Mouse (Mus musculus) brain, embryonic 14.5 days (tissue): ENCODE measurements at regions not wholly inside any gene's neighbourhood (a gene's known extent, or its start where the extent isn't known, plus 50 kb on each side); places are given as distances from the start of the nearest gene placed in this dataset.

ENCODE experiments used
- CTCF ChIP-seq: fragments of 200-500 bp; IDR thresholded peaks from 2 replicates; pipeline ENCODE4 v1.5.1; 2012; ENCODE audit warnings: inconsistent platforms, mild to moderate bottlenecking, moderate library complexity, borderline replicate concordance; ENCODE audit not compliant: insufficient read depth, insufficient read length; ENCODE audit errors: extremely low read depth
- POLR2A ChIP-seq: fragments of 200-500 bp; IDR thresholded peaks from 2 replicates; pipeline ENCODE4 v1.6.1; 2012; ENCODE audit warnings: mild to moderate bottlenecking, inconsistent platforms, borderline replicate concordance; ENCODE audit not compliant: poor library complexity, insufficient read depth, insufficient read length, severe bottlenecking; ENCODE audit errors: extremely low read depth

- TF ChIP-seq CTCF (no peak), POLR2A (no peak)
Measured at GRCm38 (mm10) chr4:142351831-142352230, 112.6 kb upstream of the Kazn start.
